8 mouse cellular contexts compared by ENCODE assay signal in the genomic region with DNA sequence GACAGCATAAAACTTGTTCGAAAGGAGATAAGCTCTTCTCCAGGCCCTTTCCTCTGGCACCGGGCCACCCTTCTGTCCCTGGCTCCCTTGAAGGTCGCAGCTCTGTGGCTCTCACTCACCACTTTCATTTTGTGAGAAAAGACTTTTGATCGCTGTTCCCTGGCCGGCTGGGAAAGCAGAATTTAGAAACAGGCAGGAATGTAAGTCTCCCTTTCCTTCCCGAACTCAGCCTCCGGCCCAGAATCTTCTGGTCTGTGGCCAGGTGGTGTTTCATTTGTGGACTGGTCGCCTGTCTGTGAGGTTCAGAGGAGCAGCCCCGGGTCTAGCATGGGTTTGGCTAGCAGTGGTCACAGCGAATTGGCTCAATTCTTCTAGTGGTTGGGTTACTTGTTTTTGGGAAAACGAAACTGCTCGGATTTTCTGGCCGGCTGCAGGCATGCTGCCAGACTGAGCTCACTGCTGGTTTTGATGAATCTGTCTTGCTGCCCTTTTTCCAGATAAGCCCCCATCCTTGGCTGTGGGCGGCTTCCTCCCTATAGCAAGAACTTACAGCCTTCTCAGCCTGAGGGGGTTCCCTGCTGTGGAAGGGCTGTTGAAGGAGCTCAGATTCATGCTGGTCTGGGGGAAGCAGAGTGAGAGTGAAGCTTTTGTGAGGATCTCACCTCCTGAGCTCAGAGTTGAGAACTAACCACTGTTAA. TPM values are rescaled to one million over a fixed set of nuclear protein-coding genes. Genes with fewer than 3 reads are reported as not detected.
DNase-seq lines count a peak whose midpoint lies in the region; ATAC-seq lines count a peak whose summit lies in the region.

TSS of gene Slfn9 (minus strand) at position 362 of the 698 bp plus-strand sequence.

- ATAC-seq in embryonic facial prominence, embryonic 15.5 days (ENCODE audit: insufficient number of reproducible peaks, low FRiP score, low TSS enrichment, low read depth): no peak; the same call in 1 of the 2 replicates
- ATAC-seq in heart, embryonic 14.5 days (ENCODE audit: insufficient number of reproducible peaks, insufficient read depth, low FRiP score, low read depth): peak; percentile 39; the same call in 1 of the 2 replicates
- 0 out of 2 replicates have a peak, but pooled peaks have one; percentile 52 for ATAC-seq in kidney, embryonic 16.5 days (ENCODE audit: low FRiP score, low TSS enrichment)
- 0 out of 2 replicates have a peak, but pooled peaks have one; percentile 39 for ATAC-seq in liver, embryonic 16.5 days (ENCODE audit: low read depth)
- ATAC-seq in neural tube, embryonic 11.5 days (ENCODE audit: insufficient read depth, low FRiP score, low TSS enrichment): no peak

- H3K9ac ChIP-seq in embryonic facial prominence, embryonic 15.5 days: peak within 1 kb of the TSS; percentile 18
- H3K9ac ChIP-seq in heart, embryonic 14.5 days (ENCODE audit: low read length): peak within 1 kb of the TSS; percentile 79
- peak within 1 kb of the TSS; percentile 61 for H3K9ac ChIP-seq in kidney, embryonic 16.5 days (replicated peaks; ENCODE audit: low read length)
- H3K9ac ChIP-seq in liver, embryonic 16.5 days (ENCODE audit: low read depth, low read length): peak within 1 kb of the TSS; percentile 54
- peak within 1 kb of the TSS; percentile 36; the same call in 1 of the 2 replicates for H3K9ac ChIP-seq in neural tube, embryonic 11.5 days (ENCODE audit: low read length)

- H3K36me3 ChIP-seq in embryonic facial prominence, embryonic 15.5 days: peaks cover 2% of the 10 kb centered on the region; the same call in 1 of the 2 replicates
- H3K36me3 ChIP-seq in heart, embryonic 14.5 days (ENCODE audit: control insufficient read depth, insufficient read depth, low read length): peaks cover 13% of the 10 kb centered on the region
- H3K36me3 ChIP-seq in kidney, embryonic 16.5 days (ENCODE audit: insufficient read depth, low read length): no peaks in the 10 kb centered on the region
- H3K36me3 ChIP-seq in liver, embryonic 16.5 days (ENCODE audit: control insufficient read depth, insufficient read depth): no peaks in the 10 kb centered on the region
- no peaks in the 10 kb centered on the region for H3K36me3 ChIP-seq in neural tube, embryonic 11.5 days (ENCODE audit: control insufficient read depth, insufficient read depth, low read length)

- H3K27ac ChIP-seq in embryonic facial prominence, embryonic 15.5 days (replicated peaks): peak within 1 kb of the TSS; percentile 67
- peak within 1 kb of the TSS; percentile 87 to 96 for H3K27ac ChIP-seq in heart, embryonic 14.5 days (replicated peaks in 1 of 2; ENCODE audit: control insufficient read depth in 1 of 2, insufficient read depth in 1 of 2, low read depth in 2 of 2, low read length in 2 of 2)
- peak within 1 kb of the TSS; percentile 63 for H3K27ac ChIP-seq in kidney, embryonic 16.5 days (ENCODE audit: low read length)
- peak within 1 kb of the TSS; percentile 59 for H3K27ac ChIP-seq in liver, embryonic 16.5 days (ENCODE audit: low read length)
- H3K27ac ChIP-seq in neural tube, embryonic 11.5 days (ENCODE audit: low read depth, low read length): no peak within 1 kb of the TSS

- H3K9me3 ChIP-seq in embryonic facial prominence, embryonic 15.5 days (replicated peaks): no peaks in the 10 kb centered on the region
- no peaks in the 10 kb centered on the region for H3K9me3 ChIP-seq in heart, embryonic 14.5 days (ENCODE audit: control insufficient read depth, low read length)
- no peaks in the 10 kb centered on the region for H3K9me3 ChIP-seq in kidney, embryonic 16.5 days (ENCODE audit: low read length)
- H3K9me3 ChIP-seq in liver, embryonic 16.5 days (replicated peaks; ENCODE audit: control insufficient read depth, low read length): no peaks in the 10 kb centered on the region
- H3K9me3 ChIP-seq in neural tube, embryonic 11.5 days (ENCODE audit: control insufficient read depth, low read length): no peaks in the 10 kb centered on the region

- no peaks in the 10 kb centered on the region for H3K27me3 ChIP-seq in embryonic facial prominence, embryonic 15.5 days
- H3K27me3 ChIP-seq in heart, embryonic 14.5 days (ENCODE audit: control insufficient read depth, insufficient read depth, low read length): no peaks in the 10 kb centered on the region
- H3K27me3 ChIP-seq in kidney, embryonic 16.5 days (ENCODE audit: insufficient read depth, low read length): no peaks in the 10 kb centered on the region; the same call in 1 of the 2 replicates
- H3K27me3 ChIP-seq in liver, embryonic 16.5 days (ENCODE audit: control insufficient read depth, insufficient read depth, low read depth, low read length): no peaks in the 10 kb centered on the region
- no peaks in the 10 kb centered on the region for H3K27me3 ChIP-seq in neural tube, embryonic 11.5 days (ENCODE audit: control insufficient read depth, insufficient read depth, low read length)

- peak; percentile 55 for DNase-seq in CD4-positive, CD25-positive, alpha-beta regulatory T cell, adult 2 months (ENCODE audit: low read depth, low spot score)
- peak; percentile 54 to 70 for DNase-seq in adrenal gland, adult 18-20 months (ENCODE audit: low spot score in 2 of 2)
- peak; percentile 32 for DNase-seq in neural tube, embryonic 11.5 days (ENCODE audit: low spot score)
- DNase-seq in thymus, postnatal 14 days: peak; percentile 26

- H3K4me2 ChIP-seq in embryonic facial prominence, embryonic 15.5 days (replicated peaks): peak within 1 kb of the TSS; percentile 64
- peak within 1 kb of the TSS; percentile 90 for H3K4me2 ChIP-seq in heart, embryonic 14.5 days (ENCODE audit: low read length)
- H3K4me2 ChIP-seq in kidney, embryonic 16.5 days (replicated peaks; ENCODE audit: low read depth, low read length): peak within 1 kb of the TSS; percentile 66
- peak within 1 kb of the TSS; percentile 67 for H3K4me2 ChIP-seq in liver, embryonic 16.5 days (ENCODE audit: low read depth, low read length)
- peak within 1 kb of the TSS; percentile 50 for H3K4me2 ChIP-seq in neural tube, embryonic 11.5 days (ENCODE audit: low read depth)

- under 1% methylated on average over 14 of the region's 14 CpGs for WGBS in embryonic facial prominence, embryonic 15.5 days
- 1% methylated on average over 14 of the region's 14 CpGs for WGBS in heart, embryonic 14.5 days
- 4% methylated on average over 14 of the region's 14 CpGs for WGBS in kidney, embryonic 16.5 days
- 2% methylated on average over 14 of the region's 14 CpGs for WGBS in liver, embryonic 16.5 days (ENCODE audit: insufficient replicate concordance)
- 8% methylated on average over 14 of the region's 14 CpGs for WGBS in neural tube, embryonic 11.5 days

- peaks cover 11% of the 10 kb centered on the region for H3K4me1 ChIP-seq in embryonic facial prominence, embryonic 15.5 days
- peaks cover 5 to 19% of the 10 kb centered on the region in 2 experiments; a peak in 3 of 4 replicates for H3K4me1 ChIP-seq in heart, embryonic 14.5 days (ENCODE audit: control insufficient read depth in 2 of 2, insufficient read depth in 2 of 2, low read length in 2 of 2)
- peaks cover 14% of the 10 kb centered on the region; the same call in 1 of the 2 replicates for H3K4me1 ChIP-seq in kidney, embryonic 16.5 days (ENCODE audit: insufficient read depth, low read length)
- H3K4me1 ChIP-seq in liver, embryonic 16.5 days (ENCODE audit: control insufficient read depth, low read depth, low read length): peaks cover 7% of the 10 kb centered on the region; the same call in 1 of the 2 replicates
- peaks cover 6% of the 10 kb centered on the region; the same call in 1 of the 2 replicates for H3K4me1 ChIP-seq in neural tube, embryonic 11.5 days (ENCODE audit: control insufficient read depth, insufficient read depth, low read length)

- H3K4me3 ChIP-seq in embryonic facial prominence, embryonic 15.5 days (replicated peaks): peak within 1 kb of the TSS; percentile 47
- peak within 1 kb of the TSS; percentile 57 to 82 for H3K4me3 ChIP-seq in heart, embryonic 14.5 days (ENCODE audit: control insufficient read depth in 1 of 2, insufficient read depth in 1 of 2, low read depth in 1 of 2, low read length in 2 of 2)
- H3K4me3 ChIP-seq in kidney, embryonic 16.5 days (ENCODE audit: low read length): peak within 1 kb of the TSS; percentile 53
- peak within 1 kb of the TSS; percentile 67 for H3K4me3 ChIP-seq in liver, embryonic 16.5 days (ENCODE audit: low read depth, low read length)
- H3K4me3 ChIP-seq in neural tube, embryonic 11.5 days (ENCODE audit: low read depth, low read length): peak within 1 kb of the TSS; percentile 19

RNA-seq across cellular contexts. Expression of gene Slfn9, which starts in this region (rescaled TPM):
- 1 to 10 TPM; 2.8 to 5.2 TPM for total RNA-seq in adrenal gland, adult 18-20 months (2021)
- polyA plus RNA-seq in embryonic facial prominence, embryonic 15.5 days (2015; fragmentation: Nextera tagmentation; extraction: Ambion mirVana): 14.9 and 15.0 TPM in 2 replicates
- 12.4 and 13.8 TPM in 2 replicates for polyA plus RNA-seq in heart, embryonic 14.5 days (2014; fragmentation: Nextera tagmentation; extraction: Ambion mirVana)
- 18.1 and 18.2 TPM in 2 replicates for polyA plus RNA-seq in kidney, embryonic 16.5 days (2015; fragmentation: Nextera tagmentation; extraction: Ambion mirVana)
- polyA plus RNA-seq in liver, embryonic 16.5 days (2015; fragmentation: Nextera tagmentation; extraction: Ambion mirVana): 4.5 and 5.6 TPM in 2 replicates
- 7.2 and 9.8 TPM in 2 replicates for polyA plus RNA-seq in neural tube, embryonic 11.5 days (2014; fragmentation: Nextera tagmentation; extraction: Ambion mirVana)

Comparison
In these comparisons a context has a peak if more than half of its experiments do, and no peak if none do; other contexts are left out.
1. ATAC-seq: peak in heart, embryonic 14.5 days (single experiment), kidney, embryonic 16.5 days (single experiment) and liver, embryonic 16.5 days (single experiment); none in embryonic facial prominence, embryonic 15.5 days (single experiment) and neural tube, embryonic 11.5 days (single experiment).
2. H3K4me3 ChIP-seq: peak in every context shown above with its lines; median percentile 70 in heart, embryonic 14.5 days; 67 in liver, embryonic 16.5 days; 53 in kidney, embryonic 16.5 days; 47 in embryonic facial prominence, embryonic 15.5 days; 19 in neural tube, embryonic 11.5 days.
3. H3K9ac ChIP-seq: peak in every context shown above with its lines; median percentile 79 in heart, embryonic 14.5 days; 61 in kidney, embryonic 16.5 days; 54 in liver, embryonic 16.5 days; 36 in neural tube, embryonic 11.5 days; 18 in embryonic facial prominence, embryonic 15.5 days.
4. Peak in every context shown above with its lines, with median percentiles within 50 percentile points of each other: DNase-seq and H3K4me2 ChIP-seq.